Mouse (Mus musculus): ENCODE measurements around the gene Gm9789.
"Not testable (repeated sequence)": the region's sequence is repeated elsewhere in the genome, so short reads cannot be mapped to it uniquely, and the experiment has no call there.

GRCm38 (mm10) chr16:89169190-89169589 lies 11.4 kb downstream of the Gm9789 start, which contains the start of gene Gm7735:
- not testable (repeated sequence) for TF ChIP-seq CTCF (conservative IDR thresholded peaks at IDR 0.05 in 1 of 2, IDR thresholded peaks at IDR 0.05 in 1 of 2; ENCODE audit: low read depth in 2 of 2, low read length in 2 of 2); POLR2A (IDR thresholded peaks at IDR 0.05; ENCODE audit: low read depth, low read length); KAT2A (IDR thresholded peaks at IDR 0.05; ENCODE audit: insufficient replicate concordance, low read length)
